Mouse (Mus musculus) gastrocnemius, postnatal 36 days (tissue): Measurements from ENCODE around the gene Zfp142. TPM values are rescaled to one million over a fixed set of nuclear protein-coding genes. Genes with fewer than 3 reads are reported as not detected.

Experiments
- DNase-seq, 2 experiments: peaks; one replicate each; pipeline ENCODE4 v3.0.0; 2022
- intact Hi-C: fragments of 180-260 bp; cut with DNase I; formaldehyde crosslinking; loops from one replicate; pipeline ENCODE4 v1.15.1; 2025
- long read RNA-seq, 2 experiments: library from polyadenylated mRNA; stranded (forward); transcript quantifications; one replicate each; pipeline ENCODE4 v2.0.0; 2021
- total RNA-seq, 2 experiments: library from RNA; stranded (reverse); gene quantifications; 2 replicates each; pipeline ENCODE4 v1.2.3; 2021

Gene Zfp142
- 1 to 10 TPM; 7.1 to 7.2 TPM for total RNA-seq
- long read RNA-seq, experiment 1, partial matches to known transcripts, result 1 of 3 reads
- long read RNA-seq, experiment 1, other reads (novel, unspliced or antisense), result 2 of 3 reads
- long read RNA-seq, experiment 2, result 0 reads

- peak; percentile 96 to 99 for DNase-seq
- intact Hi-C loops, result no loop called here
Observed at GRCm38 (mm10) chr1:74587773-74588445, at the start of gene Zfp142, which contains the start of gene Bcs1l. TSS of gene Zfp142 (minus strand) at chr1:74588246. TSS of gene Bcs1l (plus strand) at chr1:74588289.

- intact Hi-C loops, result no loop called here
Observed at GRCm38 (mm10) chr1:74632734-74633133, 44.7 kb upstream of the Zfp142 start.

GRCm38 (mm10) chr1:74628001-74628400 is 40.0 kb upstream of the Zfp142 start:
- intact Hi-C loops, result no loop called here
- no peak for DNase-seq

More at GRCm38 (mm10) chr1:74632734-74633133, 44.7 kb upstream of the Zfp142 start:
- no peak for DNase-seq

GRCm38 (mm10) chr1:74626076-74626475 is 38.0 kb upstream of the Zfp142 start:
- no peak for DNase-seq
- intact Hi-C loops, result no loop called here

GRCm38 (mm10) chr1:74624183-74624582 is 36.1 kb upstream of the Zfp142 start:
- no peak for DNase-seq
- intact Hi-C loops, result no loop called here

GRCm38 (mm10) chr1:74601267-74601962 is 13.4 kb upstream of the Zfp142 start, which contains the start of the genes Rnf25 and Stk36:
TSS of gene Rnf25 (minus strand) at chr1:74601397.
TSS of gene Stk36 (plus strand) at chr1:74601445.
- DNase-seq, result peak; percentile 73 to 75
- intact Hi-C loops, result loop anchor here (5.0 kb wide), 1 partner anchor 161 kb away; no protein-coding TSS in a partner anchor

GRCm38 (mm10) chr1:74600501-74601266 is 12.6 kb upstream of the Zfp142 start:
- no peak for DNase-seq
- intact Hi-C loops, result loop anchor here (5.0 kb wide), 1 partner anchor 162 kb away; no protein-coding TSS in a partner anchor

- DNase-seq, result no peak
- intact Hi-C loops, result no loop called here
Observed at GRCm38 (mm10) chr1:74594434-74594833, 6.4 kb upstream of the Zfp142 start.

GRCm38 (mm10) chr1:74587233-74587772 is 743 bp downstream of the Zfp142 start:
- no peak for DNase-seq
- intact Hi-C loops, result no loop called here

GRCm38 (mm10) chr1:74584616-74585398 is 3.2 kb downstream of the Zfp142 start:
- intact Hi-C loops, result no loop called here
- DNase-seq, result no peak

GRCm38 (mm10) chr1:74582621-74583020 is 5.4 kb downstream of the Zfp142 start:
- no peak for DNase-seq
- intact Hi-C loops, result no loop called here

- DNase-seq, result no peak
- intact Hi-C loops, result no loop called here
Observed at GRCm38 (mm10) chr1:74569739-74570719, 18.0 kb downstream of the Zfp142 start.

- intact Hi-C loops, result no loop called here
- no peak for DNase-seq
Observed at GRCm38 (mm10) chr1:74565834-74566233, 22.2 kb downstream of the Zfp142 start.

GRCm38 (mm10) chr1:74559061-74559460 is 29.0 kb downstream of the Zfp142 start:
- no peak for DNase-seq
- intact Hi-C loops, result no loop called here

GRCm38 (mm10) chr1:74544184-74544583 is 43.9 kb downstream of the Zfp142 start, which contains the start of gene Usp37:
TSS of gene Usp37 (minus strand) at chr1:74544284.
- intact Hi-C loops, result no loop called here
- no peak for DNase-seq

GRCm38 (mm10) chr1:74542451-74542961 is 45.5 kb downstream of the Zfp142 start, which contains the start of gene Plcd4:
TSS of gene Plcd4 (plus strand) at chr1:74542888.
- intact Hi-C loops, result no loop called here
- DNase-seq, result peak; percentile 16 to 27

GRCm38 (mm10) chr1:74538650-74539049 is 49.4 kb downstream of the Zfp142 start:
- peak; percentile 20 to 48 for DNase-seq
- intact Hi-C loops, result no loop called here

GRCm38 (mm10) chr1:74528589-74528988 is 59.5 kb downstream of the Zfp142 start:
- no peak for DNase-seq
- intact Hi-C loops, result no loop called here
